Mouse (Mus musculus) limb, embryonic 14.5 days (tissue): ENCODE data around the gene Npl. TPM values are rescaled to one million over a fixed set of nuclear protein-coding genes. Genes with fewer than 3 reads are reported as not detected.

Experiments
- ATAC-seq: fragments of 200-750 bp; cut with Nextera tagmentation; 2 replicates; pipeline ENCODE4 v1.8.0; 2017; ENCODE audit warnings: low read depth, moderate number of reproducible peaks, moderate TSS enrichment; ENCODE audit not compliant: low FRiP score
- DNase-seq: peaks from one replicate; pipeline ENCODE4 v3.0.0-alpha.2; 2015; ENCODE audit warnings: low spot score
- H3K27ac ChIP-seq: fragments of 300-500 bp; sonication (generic); replicated peaks from 2 replicates; pipeline ENCODE4 v1.5.1; 2014; ENCODE audit warnings: low read depth, mild to moderate bottlenecking, low read length, moderate library complexity, mixed read lengths
- H3K27me3 ChIP-seq: fragments of 300-500 bp; sonication (generic); 2 replicates; pipeline ENCODE4 v1.6.1; 2014; ENCODE audit warnings: low read length, mixed read lengths; ENCODE audit not compliant: control insufficient read depth, insufficient read depth
- H3K36me3 ChIP-seq: fragments of 300-500 bp; sonication (generic); 2 replicates; pipeline ENCODE4 v1.6.1; 2014; ENCODE audit warnings: mild to moderate bottlenecking, low read length, moderate library complexity, mixed read lengths; ENCODE audit not compliant: control insufficient read depth, insufficient read depth
- H3K4me1 ChIP-seq: fragments of 300-500 bp; sonication (generic); 2 replicates; pipeline ENCODE4 v1.6.1; 2014; ENCODE audit warnings: antibody characterized with exemption, low read length, mixed read lengths; ENCODE audit not compliant: control insufficient read depth, insufficient read depth
- H3K4me2 ChIP-seq: fragments of 300-500 bp; sonication (generic); replicated peaks from 2 replicates; pipeline ENCODE4 v1.6.1; 2014; ENCODE audit warnings: low read depth, mild to moderate bottlenecking, low read length, moderate library complexity; ENCODE audit not compliant: severe bottlenecking
- H3K4me3 ChIP-seq: fragments of 300-500 bp; sonication (generic); replicated peaks from 2 replicates; pipeline ENCODE4 v1.5.1; 2014; ENCODE audit warnings: low read length
- H3K9ac ChIP-seq: fragments of 300-500 bp; sonication (generic); 2 replicates; pipeline ENCODE4 v1.6.1; 2014; ENCODE audit warnings: mild to moderate bottlenecking, low read depth, low read length, moderate library complexity; ENCODE audit not compliant: severe bottlenecking
- H3K9me3 ChIP-seq: fragments of 300-500 bp; sonication (generic); 2 replicates; pipeline ENCODE4 v1.6.1; 2016; ENCODE audit warnings: low read length; ENCODE audit not compliant: control insufficient read depth
- POLR2A ChIP-seq: fragments of 200-500 bp; IDR thresholded peaks from 2 replicates; pipeline ENCODE4 v1.8.0; 2012; ENCODE audit warnings: inconsistent platforms, mild to moderate bottlenecking, moderate library complexity, borderline replicate concordance; ENCODE audit not compliant: insufficient read depth, insufficient read length; ENCODE audit errors: extremely low read depth
- WGBS: fragments of 180-500 bp; shearing (Covaris S2); extraction: QIAGEN DNeasy Blood & Tissue Kit; methylation state at CpG from one replicate; pipeline ENCODE4 v1.1.7; 2014; 5-methylcytosine and 5-hydroxymethylcytosine counted together
- polyA plus RNA-seq, 2 experiments: library from polyadenylated mRNA; depleted of rRNA in 1 of 2; stranded (reverse) in 1 of 2; unstranded in 1 of 2; fragments of >200 nt; fragmentation: Nextera tagmentation in 1 of 2; extraction: Ambion mirVana in 1 of 2; gene quantifications; 2 replicates each; pipeline versions ENCODE4 v1.2.1 to v1.2.3; 2012 to 2014

Npl gene
- polyA plus RNA-seq, 2 experiments: 7.1 to 12.9 TPM

DNA sequence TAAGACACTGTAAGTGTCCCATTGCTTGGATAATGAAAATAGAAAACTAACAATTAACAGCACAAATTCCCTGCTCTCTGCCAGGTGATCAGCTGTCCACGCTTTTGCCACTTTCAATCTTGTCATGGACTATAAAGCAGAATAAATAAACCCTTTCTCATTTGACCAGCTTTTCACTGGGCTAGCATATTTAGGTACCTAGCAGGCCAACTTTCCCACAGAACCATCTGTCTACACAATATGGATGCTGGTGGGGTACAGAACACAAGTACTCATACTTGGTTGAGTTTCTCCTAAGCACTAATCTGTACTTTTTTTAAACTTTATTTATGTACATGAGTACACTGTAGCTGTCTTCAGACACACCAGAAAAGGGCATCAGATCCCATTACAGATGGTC is 70.5 kb downstream of the Npl start:
- ATAC-seq: no peak
- Histone ChIP-seq H3K4me2 (no peak overlapping the region), H3K9ac (no peak overlapping the region), H3K27me3 (no peaks in the 10 kb centered on the region), H3K36me3 (peaks cover 83% of the 10 kb centered on the region), H3K9me3 (no peaks in the 10 kb centered on the region), H3K4me3 (no peak overlapping the region), H3K27ac (no peak overlapping the region), H3K4me1 (0 out of 2 replicates have a peak, but pooled peaks cover 3% of the 10 kb centered on the region)
- no peak for TF ChIP-seq POLR2A
- DNase-seq: no peak
- 88% methylated on average over 1 of the region's 1 CpGs for WGBS

GRCm38 (mm10) chr1:153461796-153462195 is 88.0 kb downstream of the Npl start:
- Histone ChIP-seq H3K27ac (no peak overlapping the region), H3K36me3 (peaks cover 92% of the 10 kb centered on the region), H3K4me1 (no peaks in the 10 kb centered on the region), H3K27me3 (no peaks in the 10 kb centered on the region), H3K4me2 (no peak overlapping the region), H3K4me3 (no peak overlapping the region), H3K9me3 (no peaks in the 10 kb centered on the region), H3K9ac (no peak overlapping the region)
- 90% methylated on average over 1 of the region's 1 CpGs for WGBS
- DNase-seq (no peak), ATAC-seq (no peak)
- no peak for TF ChIP-seq POLR2A

GRCm38 (mm10) chr1:153456137-153456536 is 93.7 kb downstream of the Npl start:
- no peak overlapping the region for H3K4me3 ChIP-seq
- TF ChIP-seq POLR2A: no peak
- WGBS: 89% methylated on average over 5 of the region's 5 CpGs

GRCm38 (mm10) chr1:153453146-153453642 is 96.7 kb downstream of the Npl start:
- Histone ChIP-seq H3K9me3 (no peaks in the 10 kb centered on the region), H3K4me2 (no peak overlapping the region), H3K27me3 (no peaks in the 10 kb centered on the region), H3K27ac (no peak overlapping the region), H3K9ac (no peak overlapping the region), H3K4me3 (no peak overlapping the region), H3K4me1 (no peaks in the 10 kb centered on the region), H3K36me3 (peaks cover 61% of the 10 kb centered on the region)
- ATAC-seq: no peak
- DNase-seq: no peak
- TF ChIP-seq POLR2A: no peak
- WGBS: 89% methylated on average over 3 of the region's 3 CpGs

More at GRCm38 (mm10) chr1:153456137-153456536, 93.7 kb downstream of the Npl start:
- Histone ChIP-seq H3K36me3 (peaks cover 80% of the 10 kb centered on the region), H3K4me1 (no peaks in the 10 kb centered on the region), H3K4me2 (no peak overlapping the region), H3K9me3 (no peaks in the 10 kb centered on the region), H3K27me3 (no peaks in the 10 kb centered on the region), H3K27ac (no peak overlapping the region), H3K9ac (no peak overlapping the region)
- ATAC-seq: no peak
- DNase-seq: no peak

Other genes with a start within 250 kb of the Npl start
- gene Lamc1, start 217.3 kb downstream of the Npl start, polyA plus RNA-seq (2012; rRNA removed): 118 and 132 TPM in 2 replicates
- gene Lamc1, start 217.3 kb downstream of the Npl start, polyA plus RNA-seq (2014; fragmentation: Nextera tagmentation; extraction: Ambion mirVana): 76.7 and 78.1 TPM in 2 replicates
- gene Shcbp1l, start 124.9 kb downstream of the Npl start, polyA plus RNA-seq (2012; rRNA removed): 0.59 and 1.5 TPM in 2 replicates
- 0.17 and 0.32 TPM in 2 replicates for gene Shcbp1l, start 124.9 kb downstream of the Npl start, polyA plus RNA-seq (2014; fragmentation: Nextera tagmentation; extraction: Ambion mirVana)
- gene Dhx9, start 62.4 kb downstream of the Npl start, polyA plus RNA-seq (2012; rRNA removed): 104 and 143 TPM in 2 replicates
- gene Dhx9, start 62.4 kb downstream of the Npl start, polyA plus RNA-seq (2014; fragmentation: Nextera tagmentation; extraction: Ambion mirVana): 24.2 and 26.9 TPM in 2 replicates
- 1.9 and 2.3 TPM in 2 replicates for gene Rgs8, start 103.0 kb upstream of the Npl start, polyA plus RNA-seq (2012; rRNA removed)
- 1.1 and 1.3 TPM in 2 replicates for gene Rgs8, start 103.0 kb upstream of the Npl start, polyA plus RNA-seq (2014; fragmentation: Nextera tagmentation; extraction: Ambion mirVana)
- gene Rgs16, start 190.3 kb upstream of the Npl start, polyA plus RNA-seq (2012; rRNA removed): 21.9 and 22.6 TPM in 2 replicates
- gene Rgs16, start 190.3 kb upstream of the Npl start, polyA plus RNA-seq (2014; fragmentation: Nextera tagmentation; extraction: Ambion mirVana): 6.4 and 8.5 TPM in 2 replicates
- gene Rnasel, start 199.4 kb upstream of the Npl start, polyA plus RNA-seq (2012; rRNA removed): 19.4 and 23.5 TPM in 2 replicates
- 10.0 and 14.1 TPM in 2 replicates for gene Rnasel, start 199.4 kb upstream of the Npl start, polyA plus RNA-seq (2014; fragmentation: Nextera tagmentation; extraction: Ambion mirVana)